Mouse (Mus musculus) embryonic fibroblast, embryonic 13.5 days (primary cell): Measurements from ENCODE around the gene Col4a4.

ENCODE experiments used
- CTCF ChIP-seq: IDR thresholded peaks from 2 replicates; pipeline ENCODE4 v1.5.1; 2011; ENCODE audit warnings: mild to moderate bottlenecking, control low read depth, low read length, moderate library complexity, borderline replicate concordance; ENCODE audit not compliant: insufficient read depth
- POLR2A ChIP-seq: IDR thresholded peaks from 2 replicates; pipeline ENCODE4 v1.6.1; 2011; ENCODE audit warnings: low read depth, mild to moderate bottlenecking, control low read depth, low read length, moderate library complexity

DNA sequence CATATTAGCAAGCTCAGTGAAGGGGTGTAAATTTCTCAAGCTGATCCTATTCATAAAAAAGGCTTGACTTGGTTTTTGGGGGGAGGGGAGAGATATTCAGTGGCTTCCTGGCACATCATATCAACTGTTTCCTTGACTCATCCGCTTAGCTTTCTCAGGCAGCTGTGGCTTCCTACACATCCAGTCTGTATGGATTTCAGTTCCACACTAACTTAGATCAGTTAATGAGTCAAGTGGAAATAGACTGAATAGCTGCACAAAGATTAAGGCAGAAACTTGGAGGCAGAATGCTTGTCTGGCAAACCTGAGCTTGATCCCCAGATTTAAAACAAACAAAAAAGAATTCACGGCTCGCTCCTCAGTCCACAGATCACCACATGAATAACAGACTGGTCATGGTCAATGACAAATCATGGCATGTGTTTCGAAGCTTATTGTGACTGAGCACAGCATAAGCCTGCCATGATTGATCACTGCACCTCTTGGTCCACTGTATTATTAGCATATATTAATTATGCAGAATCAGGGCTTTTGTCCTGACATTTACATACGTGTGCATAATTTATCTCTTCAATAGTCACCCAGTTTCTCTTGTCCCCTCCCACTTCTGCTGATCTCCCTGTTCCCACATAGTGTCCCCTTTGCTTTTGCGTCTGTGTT lies 50.0 kb downstream of the Col4a4 start:
- no peak for TF ChIP-seq CTCF
- no peak for TF ChIP-seq POLR2A
